Mouse (Mus musculus): ENCODE results near the gene 2900011O08Rik.
"Not testable (repeated sequence)": the region's sequence is repeated elsewhere in the genome, so short reads cannot be mapped to it uniquely, and the experiment has no call there.

Gene 2900011O08Rik

GRCm38 (mm10) chr16:13986574-13987478 is at the start of gene 2900011O08Rik, which contains the start of gene Ifitm7:
TSS of gene 2900011O08Rik (plus strand) at chr16:13986604.
TSS of gene Ifitm7 (minus strand) at chr16:13986888.
- DNase-seq, result peak; percentile 15

GRCm38 (mm10) chr16:13940139-13940846 is 46.1 kb upstream of the 2900011O08Rik start:
- DNase-seq, result peak; percentile 89

GRCm38 (mm10) chr16:13940847-13941395 is 45.5 kb upstream of the 2900011O08Rik start:
- DNase-seq, result no peak

GRCm38 (mm10) chr16:13944178-13944577 is 42.2 kb upstream of the 2900011O08Rik start:
- no peak for DNase-seq

- DNase-seq, result no peak
Observed at GRCm38 (mm10) chr16:13944752-13945151, 41.7 kb upstream of the 2900011O08Rik start.

- DNase-seq, result no peak
Observed at GRCm38 (mm10) chr16:13945153-13945552, 41.3 kb upstream of the 2900011O08Rik start.

GRCm38 (mm10) chr16:13946306-13946705 is 40.1 kb upstream of the 2900011O08Rik start:
- no peak for DNase-seq

- no peak for DNase-seq
Observed at GRCm38 (mm10) chr16:13951245-13951644, 35.2 kb upstream of the 2900011O08Rik start.

GRCm38 (mm10) chr16:13962053-13962452 is 24.4 kb upstream of the 2900011O08Rik start:
- DNase-seq, result no peak

- DNase-seq, result no peak
Observed at GRCm38 (mm10) chr16:13969096-13969495, 17.3 kb upstream of the 2900011O08Rik start.

GRCm38 (mm10) chr16:13972051-13972450 is 14.4 kb upstream of the 2900011O08Rik start:
- no peak for DNase-seq

- DNase-seq, result not testable (repeated sequence)
Observed at GRCm38 (mm10) chr16:13976358-13976896, 10.0 kb upstream of the 2900011O08Rik start.

GRCm38 (mm10) chr16:13977026-13977425 is 9.4 kb upstream of the 2900011O08Rik start:
- not testable (repeated sequence) for DNase-seq

GRCm38 (mm10) chr16:13981726-13982125 is 4.7 kb upstream of the 2900011O08Rik start:
- not testable (repeated sequence) for DNase-seq

- DNase-seq, result no peak
Observed at GRCm38 (mm10) chr16:13983161-13983560, 3.2 kb upstream of the 2900011O08Rik start.

- no peak for DNase-seq
Observed at GRCm38 (mm10) chr16:13986197-13986573, 219 bp upstream of the 2900011O08Rik start.

GRCm38 (mm10) chr16:13992518-13993248 is 6.3 kb downstream of the 2900011O08Rik start:
- no peak for DNase-seq

GRCm38 (mm10) chr16:13994076-13994475 is 7.7 kb downstream of the 2900011O08Rik start:
- peak; percentile 61 for DNase-seq

- DNase-seq, result no peak
Observed at GRCm38 (mm10) chr16:13994502-13994901, 8.1 kb downstream of the 2900011O08Rik start.

GRCm38 (mm10) chr16:14003386-14004130 is 17.2 kb downstream of the 2900011O08Rik start:
- DNase-seq, result peak; percentile 76

- peak; percentile 83 for DNase-seq
Observed at GRCm38 (mm10) chr16:14004170-14004569, 17.8 kb downstream of the 2900011O08Rik start.

- DNase-seq, result peak; percentile 48
Observed at GRCm38 (mm10) chr16:14004726-14005125, 18.3 kb downstream of the 2900011O08Rik start.

All from kidney, adult 11 months (tissue).